ENCODE assay signal across 19 mouse cellular contexts in genomic region chr6:124688151-124688758, GRCm38 (mm10). TPM values are rescaled to one million over a fixed set of nuclear protein-coding genes. Genes with fewer than 3 reads are reported as not detected.
A peak's percentile ranks its signal among the peaks of the same experiment; 100 is the strongest.
DNase-seq lines count a peak whose midpoint lies in the region; ATAC-seq and TF ChIP-seq lines count a peak whose summit lies in the region.
"Had no signal": no experiment of that assay in that cellular context is flagged by ENCODE, and none has a peak within 500 bp of the region (broad histone marks: within the 10 kb centered on the region; RNA-seq: fewer than 3 reads in every experiment).

No protein-coding gene starts in this region.

- no peaks in the 10 kb centered on the region for H3K27me3 ChIP-seq in liver, adult 2 months (ENCODE audit: control insufficient read depth, insufficient read depth, low read length)
- H3K27me3 ChIP-seq in liver, embryonic 11.5 days (replicated peaks; ENCODE audit: control insufficient read depth, insufficient read depth, low read length): no peaks in the 10 kb centered on the region
- H3K27me3 ChIP-seq in G1E (ENCODE audit: insufficient read depth, low read length): no peaks in the 10 kb centered on the region
- H3K27me3 ChIP-seq in forebrain, embryonic 12.5 days: no peaks in the 10 kb centered on the region
- H3K27me3 ChIP-seq: embryonic facial prominence, embryonic 12.5 days had no signal

- 0 out of 2 replicates have a peak overlapping the region, but pooled peaks have one; percentile 13 for H3K9ac ChIP-seq in liver, adult 2 months (ENCODE audit: low read depth, low read length)
- H3K9ac ChIP-seq in liver, embryonic 11.5 days (ENCODE audit: low read depth, low read length): no peak overlapping the region
- H3K9ac ChIP-seq in forebrain, embryonic 12.5 days: no peak overlapping the region
- H3K9ac ChIP-seq: embryonic facial prominence, embryonic 12.5 days; hindbrain, embryonic 14.5 days had no signal

- H3K4me3 ChIP-seq in liver, adult 2 months (ENCODE audit: insufficient read depth, low read depth, low read length): no peak overlapping the region
- no peak overlapping the region for H3K4me3 ChIP-seq in liver, embryonic 11.5 days (ENCODE audit: low read depth, low read length)
- peak overlapping the region; percentile 22; the same call in 1 of the 2 replicates for H3K4me3 ChIP-seq in G1E (ENCODE audit: low read depth, low read length)
- no peak overlapping the region for H3K4me3 ChIP-seq in forebrain, embryonic 12.5 days (replicated peaks)
- H3K4me3 ChIP-seq: embryonic facial prominence, embryonic 12.5 days; midbrain, embryonic 10.5 days had no signal

- peaks cover 35% of the 10 kb centered on the region; the same call in 1 of the 2 replicates for H3K79me2 ChIP-seq in liver, adult 2 months (ENCODE audit: control insufficient read depth, insufficient read depth, low read length)

- no peak for TF ChIP-seq CTCF in liver, adult 2 months (IDR thresholded peaks at IDR 0.05; ENCODE audit: low read depth, low read length)
- TF ChIP-seq CTCF in G1E (IDR thresholded peaks at IDR 0.05; ENCODE audit: low read depth, low read length): no peak

- H3K9me3 ChIP-seq in liver, embryonic 11.5 days (ENCODE audit: control insufficient read depth, low read length): no peaks in the 10 kb centered on the region
- H3K9me3 ChIP-seq in G1E (replicated peaks): no peaks in the 10 kb centered on the region
- H3K9me3 ChIP-seq in forebrain, embryonic 12.5 days: no peaks in the 10 kb centered on the region
- H3K9me3 ChIP-seq: embryonic facial prominence, embryonic 12.5 days; midbrain, embryonic 10.5 days had no signal

- 62% methylated on average over 8 of the region's 8 CpGs for WGBS in liver, adult 2 months
- 72% methylated on average over 8 of the region's 8 CpGs for WGBS in liver, embryonic 11.5 days
- 89% methylated on average over 8 of the region's 8 CpGs for WGBS in forebrain, embryonic 12.5 days

- no peak overlapping the region for H3K4me2 ChIP-seq in liver, embryonic 11.5 days
- no peak overlapping the region for H3K4me2 ChIP-seq in forebrain, embryonic 12.5 days
- H3K4me2 ChIP-seq: embryonic facial prominence, embryonic 12.5 days; hindbrain, embryonic 14.5 days had no signal

- DNase-seq in liver, adult 2 months (ENCODE audit: extremely low read depth, low read depth, low spot score): no peak
- no peak for DNase-seq in liver, embryonic 11.5 days (ENCODE audit: low spot score)
- DNase-seq in G1E (ENCODE audit: low spot score): no peak
- DNase-seq in gastrocnemius, postnatal 10 days: no peak
- no peak for DNase-seq in kidney, adult 9 months
- DNase-seq: cerebellum, adult 18-20 months; cerebellum, postnatal 36 days; heart, postnatal 14 days; thymus, adult 18-20 months had no signal

- no peak for ATAC-seq in liver, embryonic 11.5 days (replicated peaks; ENCODE audit: low FRiP score)
- ATAC-seq in G1E (ENCODE audit: extremely low read depth, insufficient number of reproducible peaks, low FRiP score, poor library complexity, severe bottlenecking): no peak
- peak; percentile 84 for ATAC-seq in granulocyte monocyte progenitor cell, adult 5-6 weeks (replicated peaks; ENCODE audit: poor library complexity, severe bottlenecking)
- peak; percentile 28 for ATAC-seq in megakaryocyte progenitor cell, adult 5-6 weeks (replicated peaks; ENCODE audit: poor library complexity)
- ATAC-seq in forebrain, embryonic 12.5 days (ENCODE audit: low FRiP score): no peak
- ATAC-seq: forebrain, embryonic 16.5 days; intestine, embryonic 16.5 days; lung, postnatal 0 days had no signal

- peaks cover 6% of the 10 kb centered on the region for H3K36me3 ChIP-seq in liver, adult 2 months (ENCODE audit: control insufficient read depth, insufficient read depth, low read length)
- no peaks in the 10 kb centered on the region for H3K36me3 ChIP-seq in liver, embryonic 11.5 days (ENCODE audit: control insufficient read depth, insufficient read depth, low read length)
- peaks cover 55% of the 10 kb centered on the region for H3K36me3 ChIP-seq in G1E (replicated peaks)
- H3K36me3 ChIP-seq in forebrain, embryonic 12.5 days (replicated peaks): no peaks in the 10 kb centered on the region
- H3K36me3 ChIP-seq: embryonic facial prominence, embryonic 12.5 days; midbrain, embryonic 10.5 days had no signal

- TF ChIP-seq POLR2A in liver, adult 2 months (IDR thresholded peaks at IDR 0.05; ENCODE audit: extremely low read depth, insufficient read depth, low read length): no peak

- H3K4me1 ChIP-seq in liver, adult 2 months (ENCODE audit: control insufficient read depth, insufficient read depth, low read length): peaks cover 43% of the 10 kb centered on the region
- H3K4me1 ChIP-seq in liver, embryonic 11.5 days (replicated peaks; ENCODE audit: control insufficient read depth, insufficient read depth, low read length): peaks cover 36% of the 10 kb centered on the region
- peaks cover 78% of the 10 kb centered on the region for H3K4me1 ChIP-seq in G1E (ENCODE audit: insufficient read depth, low read depth, low read length)
- H3K4me1 ChIP-seq in forebrain, embryonic 12.5 days: no peaks in the 10 kb centered on the region; the same call in 1 of the 2 replicates
- H3K4me1 ChIP-seq: midbrain, embryonic 10.5 days had no signal

- peak overlapping the region; percentile 29 for H3K27ac ChIP-seq in liver, adult 2 months (replicated peaks; ENCODE audit: insufficient read depth, low read depth, low read length)
- no peak overlapping the region for H3K27ac ChIP-seq in liver, embryonic 11.5 days (ENCODE audit: low read depth, low read length)
- no peak overlapping the region for H3K27ac ChIP-seq in forebrain, embryonic 12.5 days
- H3K27ac ChIP-seq: embryonic facial prominence, embryonic 12.5 days; hindbrain, embryonic 14.5 days; kidney, postnatal 0 days; midbrain, embryonic 10.5 days had no signal

RNA-seq across cellular contexts. Expression of gene Emg1, which starts 23.7 kb away (rescaled TPM):
- total RNA-seq in liver, adult 2 months (2014; rRNA removed): 97.4 and 99.6 TPM in 2 replicates
- 46.0 and 56.3 TPM in 2 replicates for polyA plus RNA-seq in liver, adult 2 months (2012; rRNA removed)
- 311 and 329 TPM in 2 replicates for polyA plus RNA-seq in liver, embryonic 11.5 days (2014; fragmentation: Nextera tagmentation; extraction: Ambion mirVana)
- total RNA-seq in G1E (2014; fragmentation: Nextera tagmentation): 117 and 120 TPM in 2 replicates
- 228 and 262 TPM in 2 replicates for total RNA-seq in G1E (2017)
- 254 and 287 TPM in 2 replicates for polyA plus RNA-seq in G1E (2012)
- total RNA-seq in granulocyte monocyte progenitor cell, adult 5-6 weeks (2014; fragmentation: Nextera tagmentation): 201 and 231 TPM in 2 replicates
- total RNA-seq in granulocyte monocyte progenitor cell, adult 5-6 weeks (2017): 193 and 209 TPM in 2 replicates
- total RNA-seq in megakaryocyte progenitor cell, adult 5-6 weeks (2015): 204 and 205 TPM in 2 replicates
- total RNA-seq in megakaryocyte progenitor cell, adult 5-6 weeks (2017): 304 and 317 TPM in 2 replicates
- 10 to 100 TPM; 61.0 to 62.5 TPM for total RNA-seq in gastrocnemius, postnatal 10 days (2021)
- 194 and 199 TPM in 2 replicates for polyA plus RNA-seq in forebrain, embryonic 12.5 days (2016; fragmentation: Nextera tagmentation; extraction: Ambion mirVana)

RNA-seq across cellular contexts. Expression of gene Phb2, which starts 23.9 kb away (rescaled TPM):
- 140 and 151 TPM in 2 replicates for total RNA-seq in liver, adult 2 months (2014; rRNA removed)
- polyA plus RNA-seq in liver, adult 2 months (2012; rRNA removed): 209 and 210 TPM in 2 replicates
- polyA plus RNA-seq in liver, embryonic 11.5 days (2014; fragmentation: Nextera tagmentation; extraction: Ambion mirVana): 640 and 660 TPM in 2 replicates
- total RNA-seq in G1E (2014; fragmentation: Nextera tagmentation) (325 and 378 TPM in 2 replicates), G1E (2017) (432 and 434 TPM in 2 replicates)
- 465 and 565 TPM in 2 replicates for polyA plus RNA-seq in G1E (2012)
- total RNA-seq in granulocyte monocyte progenitor cell, adult 5-6 weeks (2014; fragmentation: Nextera tagmentation): 310 and 315 TPM in 2 replicates
- total RNA-seq in granulocyte monocyte progenitor cell, adult 5-6 weeks (2017): 320 and 326 TPM in 2 replicates
- 229 and 271 TPM in 2 replicates for total RNA-seq in megakaryocyte progenitor cell, adult 5-6 weeks (2015)
- 335 and 374 TPM in 2 replicates for total RNA-seq in megakaryocyte progenitor cell, adult 5-6 weeks (2017)
- total RNA-seq in gastrocnemius, postnatal 10 days (2021): 100 to 1,000 TPM; 205 to 206 TPM
- 330 and 338 TPM in 2 replicates for polyA plus RNA-seq in forebrain, embryonic 12.5 days (2016; fragmentation: Nextera tagmentation; extraction: Ambion mirVana)

RNA-seq across cellular contexts. Expression of gene Lpcat3, which starts 25.4 kb away (rescaled TPM):
- total RNA-seq in liver, adult 2 months (2014; rRNA removed): 72.4 and 99.9 TPM in 2 replicates
- 172 and 188 TPM in 2 replicates for polyA plus RNA-seq in liver, adult 2 months (2012; rRNA removed)
- 84.2 and 90.0 TPM in 2 replicates for polyA plus RNA-seq in liver, embryonic 11.5 days (2014; fragmentation: Nextera tagmentation; extraction: Ambion mirVana)
- total RNA-seq in G1E (2014; fragmentation: Nextera tagmentation) (108 and 198 TPM in 2 replicates), G1E (2017) (95.7 and 101 TPM in 2 replicates)
- 123 and 147 TPM in 2 replicates for polyA plus RNA-seq in G1E (2012)
- 38.3 and 52.1 TPM in 2 replicates for total RNA-seq in granulocyte monocyte progenitor cell, adult 5-6 weeks (2014; fragmentation: Nextera tagmentation)
- 23.1 and 29.3 TPM in 2 replicates for total RNA-seq in granulocyte monocyte progenitor cell, adult 5-6 weeks (2017)
- 38.4 and 40.7 TPM in 2 replicates for total RNA-seq in megakaryocyte progenitor cell, adult 5-6 weeks (2015)
- 27.8 and 28.8 TPM in 2 replicates for total RNA-seq in megakaryocyte progenitor cell, adult 5-6 weeks (2017)
- 10 to 100 TPM; 28.2 to 41.3 TPM for total RNA-seq in gastrocnemius, postnatal 10 days (2021)
- polyA plus RNA-seq in forebrain, embryonic 12.5 days (2016; fragmentation: Nextera tagmentation; extraction: Ambion mirVana): 28.1 and 35.0 TPM in 2 replicates

RNA-seq across cellular contexts. Expression of gene Ptpn6, which starts 50.3 kb away (rescaled TPM):
- 16.7 and 19.7 TPM in 2 replicates for total RNA-seq in liver, adult 2 months (2014; rRNA removed)
- 17.3 and 17.8 TPM in 2 replicates for polyA plus RNA-seq in liver, adult 2 months (2012; rRNA removed)
- 49.5 and 50.3 TPM in 2 replicates for polyA plus RNA-seq in liver, embryonic 11.5 days (2014; fragmentation: Nextera tagmentation; extraction: Ambion mirVana)
- total RNA-seq in G1E (2014; fragmentation: Nextera tagmentation) (66.2 and 72.6 TPM in 2 replicates), G1E (2017) (309 and 356 TPM in 2 replicates)
- polyA plus RNA-seq in G1E (2012): 54.9 and 129 TPM in 2 replicates
- total RNA-seq in granulocyte monocyte progenitor cell, adult 5-6 weeks (2014; fragmentation: Nextera tagmentation): 169 and 206 TPM in 2 replicates
- total RNA-seq in granulocyte monocyte progenitor cell, adult 5-6 weeks (2017): 327 and 371 TPM in 2 replicates
- total RNA-seq in megakaryocyte progenitor cell, adult 5-6 weeks (2015): 115 and 121 TPM in 2 replicates
- total RNA-seq in megakaryocyte progenitor cell, adult 5-6 weeks (2017): 398 and 466 TPM in 2 replicates
- total RNA-seq in gastrocnemius, postnatal 10 days (2021): 1 to 10 TPM; 1.8 to 3.8 TPM
- 5.4 and 6.1 TPM in 2 replicates for polyA plus RNA-seq in forebrain, embryonic 12.5 days (2016; fragmentation: Nextera tagmentation; extraction: Ambion mirVana)

RNA-seq across cellular contexts. Expression of gene C1s2, which starts 52.4 kb away (rescaled TPM):
- total RNA-seq in liver, adult 2 months (2014; rRNA removed): 0.09 TPM in 1 of 2 replicates, not detected in the other
- not detected in 2 replicates for polyA plus RNA-seq in liver, adult 2 months (2012; rRNA removed)
- polyA plus RNA-seq in liver, embryonic 11.5 days (2014; fragmentation: Nextera tagmentation; extraction: Ambion mirVana): not detected in 2 replicates
- total RNA-seq in G1E (2014; fragmentation: Nextera tagmentation) (not detected in 2 replicates), G1E (2017) (0.05 and 0.12 TPM in 2 replicates)
- polyA plus RNA-seq in G1E (2012): not detected in 2 replicates
- not detected in 2 replicates for total RNA-seq in granulocyte monocyte progenitor cell, adult 5-6 weeks (2014; fragmentation: Nextera tagmentation)
- total RNA-seq in granulocyte monocyte progenitor cell, adult 5-6 weeks (2017): not detected in 2 replicates
- not detected in 2 replicates for total RNA-seq in megakaryocyte progenitor cell, adult 5-6 weeks (2015)
- not detected in 2 replicates for total RNA-seq in megakaryocyte progenitor cell, adult 5-6 weeks (2017)
- 1 to 10 TPM in 1 of 2 experiments, under 1 TPM in 1; 0.68 to 1.1 TPM for total RNA-seq in gastrocnemius, postnatal 10 days (2021)
- polyA plus RNA-seq in forebrain, embryonic 12.5 days (2016; fragmentation: Nextera tagmentation; extraction: Ambion mirVana): 0.08 TPM in 2 replicates
- polyA plus RNA-seq: embryonic facial prominence, embryonic 12.5 days had no signal

Comparison
In these comparisons a context has a peak if more than half of its experiments do, and no peak if none do; other contexts are left out.
1. ATAC-seq: peak in granulocyte monocyte progenitor cell, adult 5-6 weeks (single experiment) and megakaryocyte progenitor cell, adult 5-6 weeks (single experiment); none in liver, embryonic 11.5 days (single experiment), G1E (single experiment) and forebrain, embryonic 12.5 days (single experiment).